Mouse (Mus musculus): ENCODE results near the gene Pld2. TPM values are rescaled to one million over a fixed set of nuclear protein-coding genes. Genes with fewer than 3 reads are reported as not detected.

The Pld2 gene
- polyA plus RNA-seq, 1 experiment from 2014 or later = 10.0 TPM

GRCm38 (mm10) chr11:70579710-70580357 lies 40.0 kb downstream of the Pld2 start:
- no peak for ATAC-seq
- WGBS = 69% methylated on average over 9 of the region's 9 CpGs
- Histone ChIP-seq H3K9ac (ENCODE audit: low read depth, low read length) (0 out of 2 replicates have a peak overlapping the region, but pooled peaks have one; percentile 8), H3K9me3 (ENCODE audit: control insufficient read depth, low read length) (no peaks in the 10 kb centered on the region), H3K27ac (ENCODE audit: low read length) (no peak overlapping the region; the same call in 1 of the 2 replicates), H3K36me3 (ENCODE audit: control insufficient read depth, insufficient read depth, low read length) (no peaks in the 10 kb centered on the region), H3K27me3 (replicated peaks; ENCODE audit: control insufficient read depth, insufficient read depth, low read length) (no peaks in the 10 kb centered on the region), H3K4me1 (ENCODE audit: control insufficient read depth, insufficient read depth, low read length) (peaks cover 66% of the 10 kb centered on the region), H3K4me2 (ENCODE audit: low read depth, low read length) (no peak overlapping the region), H3K4me3 (ENCODE audit: low read length) (no peak overlapping the region)

- Histone ChIP-seq H3K4me3 (ENCODE audit: low read length) (no peak overlapping the region), H3K27me3 (replicated peaks; ENCODE audit: control insufficient read depth, insufficient read depth, low read length) (no peaks in the 10 kb centered on the region), H3K9ac (ENCODE audit: low read depth, low read length) (no peak overlapping the region), H3K4me1 (ENCODE audit: control insufficient read depth, insufficient read depth, low read length) (peaks cover 71% of the 10 kb centered on the region), H3K36me3 (ENCODE audit: control insufficient read depth, insufficient read depth, low read length) (no peaks in the 10 kb centered on the region), H3K4me2 (ENCODE audit: low read depth, low read length) (no peak overlapping the region), H3K27ac (ENCODE audit: low read length) (no peak overlapping the region), H3K9me3 (ENCODE audit: control insufficient read depth, low read length) (no peaks in the 10 kb centered on the region)
- ATAC-seq = no peak
- WGBS = 31% methylated on average over 5 of the region's 5 CpGs
Measured at GRCm38 (mm10) chr11:70580358-70580720, 40.5 kb downstream of the Pld2 start.

DNA sequence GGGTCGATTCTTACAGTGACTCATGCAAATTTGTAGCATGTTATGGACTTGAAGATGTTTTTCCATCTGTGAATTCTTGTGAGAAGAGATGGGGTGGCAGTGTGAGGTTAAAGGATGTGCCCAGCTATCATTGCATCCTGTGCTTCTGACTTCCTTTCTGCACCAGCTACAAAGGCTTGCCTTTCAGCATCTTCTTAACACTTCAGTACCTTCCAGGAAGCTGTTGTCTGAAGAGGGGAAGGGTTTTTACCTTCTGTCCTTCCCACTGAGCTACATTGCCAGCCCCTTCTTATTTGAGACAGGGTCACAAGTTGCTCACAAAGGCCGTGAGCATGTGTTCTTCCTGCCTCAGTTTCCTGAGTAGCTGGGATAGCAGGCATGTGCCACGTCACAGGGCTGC lies 41.1 kb downstream of the Pld2 start:
- ATAC-seq = no peak
- 81% methylated on average over 3 of the region's 3 CpGs for WGBS
- no peak overlapping the region for H3K4me2 ChIP-seq (ENCODE audit: low read depth, low read length)
- no peaks in the 10 kb centered on the region for H3K9me3 ChIP-seq (ENCODE audit: control insufficient read depth, low read length)
- no peaks in the 10 kb centered on the region for H3K36me3 ChIP-seq (ENCODE audit: control insufficient read depth, insufficient read depth, low read length)
- no peak overlapping the region for H3K9ac ChIP-seq (ENCODE audit: low read depth, low read length)
- peaks cover 73% of the 10 kb centered on the region for H3K4me1 ChIP-seq (ENCODE audit: control insufficient read depth, insufficient read depth, low read length)
- H3K4me3 ChIP-seq (ENCODE audit: low read length) = no peak overlapping the region
- no peak overlapping the region for H3K27ac ChIP-seq (ENCODE audit: low read length)
- no peaks in the 10 kb centered on the region for H3K27me3 ChIP-seq (replicated peaks; ENCODE audit: control insufficient read depth, insufficient read depth, low read length)

DNA sequence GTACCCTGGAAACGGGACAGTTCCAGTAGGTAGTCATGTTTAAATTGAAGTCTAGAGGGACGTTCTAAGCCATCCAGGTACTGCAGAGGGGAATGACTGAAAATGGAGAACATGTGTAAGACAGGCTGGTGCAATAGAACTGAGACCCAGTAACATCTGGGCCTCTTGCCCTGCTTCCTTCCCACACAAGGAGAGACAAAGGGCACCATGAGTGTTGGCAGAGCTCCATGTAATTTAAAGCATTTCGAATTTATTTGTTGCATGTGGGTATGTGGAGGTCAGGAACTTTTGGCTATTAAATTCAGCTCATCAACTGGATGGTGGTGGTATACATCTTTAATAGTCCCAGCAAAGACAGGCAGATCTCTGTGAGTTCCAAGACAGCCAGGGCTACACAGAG lies 42.3 kb downstream of the Pld2 start:
- Histone ChIP-seq H3K36me3 (ENCODE audit: control insufficient read depth, insufficient read depth, low read length) (no peaks in the 10 kb centered on the region), H3K4me3 (ENCODE audit: low read length) (no peak overlapping the region), H3K9ac (ENCODE audit: low read depth, low read length) (no peak overlapping the region), H3K27ac (ENCODE audit: low read length) (no peak overlapping the region), H3K4me1 (ENCODE audit: control insufficient read depth, insufficient read depth, low read length) (peaks cover 70% of the 10 kb centered on the region), H3K9me3 (ENCODE audit: control insufficient read depth, low read length) (no peaks in the 10 kb centered on the region), H3K4me2 (ENCODE audit: low read depth, low read length) (no peak overlapping the region), H3K27me3 (replicated peaks; ENCODE audit: control insufficient read depth, insufficient read depth, low read length) (no peaks in the 10 kb centered on the region)
- 58% methylated on average over 3 of the region's 3 CpGs for WGBS
- ATAC-seq = no peak

GRCm38 (mm10) chr11:70583022-70583714 lies 43.3 kb downstream of the Pld2 start:
- ATAC-seq = no peak
- peaks cover 61% of the 10 kb centered on the region for H3K4me1 ChIP-seq (ENCODE audit: control insufficient read depth, insufficient read depth, low read length)
- H3K27me3 ChIP-seq (replicated peaks; ENCODE audit: control insufficient read depth, insufficient read depth, low read length) = no peaks in the 10 kb centered on the region
- WGBS = 62% methylated on average over 6 of the region's 6 CpGs
- no peaks in the 10 kb centered on the region for H3K9me3 ChIP-seq (ENCODE audit: control insufficient read depth, low read length)
- H3K36me3 ChIP-seq (ENCODE audit: control insufficient read depth, insufficient read depth, low read length) = no peaks in the 10 kb centered on the region
- H3K27ac ChIP-seq (ENCODE audit: low read length) = peak overlapping the region; percentile 31
- no peak overlapping the region for H3K4me3 ChIP-seq (ENCODE audit: low read length)
- no peak overlapping the region for H3K9ac ChIP-seq (ENCODE audit: low read depth, low read length)
- H3K4me2 ChIP-seq (ENCODE audit: low read depth, low read length) = no peak overlapping the region

DNA sequence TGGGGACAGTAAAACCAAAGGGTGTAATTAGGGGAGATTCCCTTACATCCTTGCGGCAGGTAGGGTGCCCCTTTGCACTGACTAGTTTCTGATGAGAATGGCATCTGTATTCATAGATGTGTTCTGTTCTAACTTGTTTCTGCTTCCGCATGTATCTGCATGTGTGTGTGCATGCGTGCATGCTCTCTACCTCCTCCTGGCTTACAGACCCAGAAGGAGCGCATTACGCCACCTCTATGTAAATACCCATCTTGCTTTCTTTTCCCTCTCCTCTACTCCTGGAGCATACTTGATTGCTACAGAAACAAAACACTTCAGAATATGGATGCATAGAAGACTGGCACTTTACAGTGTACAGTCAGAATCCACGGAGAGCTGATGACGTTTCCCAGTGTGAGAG lies 43.9 kb downstream of the Pld2 start:
- Histone ChIP-seq H3K4me1 (ENCODE audit: control insufficient read depth, insufficient read depth, low read length) (peaks cover 57% of the 10 kb centered on the region), H3K36me3 (ENCODE audit: control insufficient read depth, insufficient read depth, low read length) (no peaks in the 10 kb centered on the region), H3K9me3 (ENCODE audit: control insufficient read depth, low read length) (no peaks in the 10 kb centered on the region), H3K27ac (ENCODE audit: low read length) (peak overlapping the region; percentile 31; the same call in 1 of the 2 replicates), H3K9ac (ENCODE audit: low read depth, low read length) (no peak overlapping the region), H3K27me3 (replicated peaks; ENCODE audit: control insufficient read depth, insufficient read depth, low read length) (no peaks in the 10 kb centered on the region), H3K4me2 (ENCODE audit: low read depth, low read length) (no peak overlapping the region), H3K4me3 (ENCODE audit: low read length) (no peak overlapping the region)
- ATAC-seq = no peak
- 81% methylated on average over 7 of the region's 7 CpGs for WGBS

GRCm38 (mm10) chr11:70585457-70585856 lies 45.6 kb downstream of the Pld2 start:
- H3K4me3 ChIP-seq (ENCODE audit: low read length) = no peak overlapping the region
- no peaks in the 10 kb centered on the region for H3K9me3 ChIP-seq (ENCODE audit: control insufficient read depth, low read length)
- 44% methylated on average over 7 of the region's 7 CpGs for WGBS
- 0 out of 2 replicates have a peak overlapping the region, but pooled peaks have one; percentile 35 for H3K27ac ChIP-seq (ENCODE audit: low read length)
- ATAC-seq = peak; percentile 39; the same call in 1 of the 2 replicates
- no peaks in the 10 kb centered on the region for H3K27me3 ChIP-seq (replicated peaks; ENCODE audit: control insufficient read depth, insufficient read depth, low read length)
- H3K9ac ChIP-seq (ENCODE audit: low read depth, low read length) = peak overlapping the region; percentile 32; the same call in 1 of the 2 replicates
- peaks cover 40% of the 10 kb centered on the region for H3K4me1 ChIP-seq (ENCODE audit: control insufficient read depth, insufficient read depth, low read length)
- no peaks in the 10 kb centered on the region for H3K36me3 ChIP-seq (ENCODE audit: control insufficient read depth, insufficient read depth, low read length)
- H3K4me2 ChIP-seq (ENCODE audit: low read depth, low read length) = no peak overlapping the region

DNA sequence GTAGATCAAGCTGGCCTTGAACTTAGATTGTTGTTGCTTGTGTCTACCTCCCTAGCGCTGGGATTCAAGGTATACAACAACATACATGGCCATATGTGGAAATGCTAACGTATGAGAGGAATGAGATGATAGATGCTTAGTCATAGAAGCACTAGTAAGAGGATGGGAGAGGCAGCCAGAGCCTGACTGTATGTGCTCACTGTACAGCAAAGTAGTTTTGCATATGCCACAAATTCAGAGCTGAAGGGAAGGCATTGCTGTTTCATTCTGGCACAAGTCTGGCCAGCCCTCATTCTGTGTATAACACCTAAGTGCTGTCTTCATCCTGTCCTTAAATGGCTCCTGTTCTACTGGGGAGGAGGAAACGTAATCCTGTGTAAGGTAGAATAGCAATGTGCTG lies 46.4 kb downstream of the Pld2 start:
- Histone ChIP-seq H3K9ac (ENCODE audit: low read depth, low read length) (no peak overlapping the region), H3K4me3 (ENCODE audit: low read length) (no peak overlapping the region), H3K27ac (ENCODE audit: low read length) (no peak overlapping the region), H3K4me2 (ENCODE audit: low read depth, low read length) (no peak overlapping the region), H3K36me3 (ENCODE audit: control insufficient read depth, insufficient read depth, low read length) (no peaks in the 10 kb centered on the region), H3K9me3 (ENCODE audit: control insufficient read depth, low read length) (no peaks in the 10 kb centered on the region), H3K27me3 (replicated peaks; ENCODE audit: control insufficient read depth, insufficient read depth, low read length) (no peaks in the 10 kb centered on the region), H3K4me1 (ENCODE audit: control insufficient read depth, insufficient read depth, low read length) (peaks cover 40% of the 10 kb centered on the region)
- WGBS = 77% methylated on average over 3 of the region's 3 CpGs
- ATAC-seq = no peak

- no peaks in the 10 kb centered on the region for H3K9me3 ChIP-seq (ENCODE audit: control insufficient read depth, low read length)
- H3K27me3 ChIP-seq (replicated peaks; ENCODE audit: control insufficient read depth, insufficient read depth, low read length) = no peaks in the 10 kb centered on the region
- no peak for ATAC-seq
- 77% methylated on average over 5 of the region's 5 CpGs for WGBS
- H3K4me2 ChIP-seq (ENCODE audit: low read depth, low read length) = no peak overlapping the region
- H3K4me3 ChIP-seq (ENCODE audit: low read length) = no peak overlapping the region
- H3K9ac ChIP-seq (ENCODE audit: low read depth, low read length) = no peak overlapping the region
- no peaks in the 10 kb centered on the region for H3K36me3 ChIP-seq (ENCODE audit: control insufficient read depth, insufficient read depth, low read length)
- peaks cover 36% of the 10 kb centered on the region for H3K4me1 ChIP-seq (ENCODE audit: control insufficient read depth, insufficient read depth, low read length)
- H3K27ac ChIP-seq (ENCODE audit: low read length) = no peak overlapping the region
Measured at GRCm38 (mm10) chr11:70586954-70587353, 47.1 kb downstream of the Pld2 start.

Measured in intestine, embryonic 16.5 days (tissue).